Mouse (Mus musculus): Measurements from ENCODE around the gene Grip1. TPM values are rescaled to one million over a fixed set of nuclear protein-coding genes. Genes with fewer than 3 reads are reported as not detected.

The Grip1 gene
- polyA plus RNA-seq, 1 experiment = 1.1 TPM

GRCm38 (mm10) chr10:119483766-119484165 lies 30.1 kb downstream of the Grip1 start:
- H3K4me3 ChIP-seq (ENCODE audit: insufficient read depth, low read length) = no peak overlapping the region
- TF ChIP-seq POLR2A (IDR thresholded peaks at IDR 0.05; ENCODE audit: low read depth, low read length) = no peak
- no peak for TF ChIP-seq CTCF (IDR thresholded peaks at IDR 0.05; ENCODE audit: borderline replicate concordance, insufficient read depth, low read length)
- H3K27ac ChIP-seq (ENCODE audit: insufficient read depth, low read length) = no peak overlapping the region
- no peaks in the 10 kb centered on the region; the same call in 1 of the 2 replicates for H3K4me1 ChIP-seq (ENCODE audit: control insufficient read depth, insufficient read depth, low read length)

GRCm38 (mm10) chr10:119486936-119487335 lies 33.3 kb downstream of the Grip1 start:
- Histone ChIP-seq H3K27ac (ENCODE audit: insufficient read depth, low read length) (no peak overlapping the region), H3K4me1 (ENCODE audit: control insufficient read depth, insufficient read depth, low read length) (no peaks in the 10 kb centered on the region; the same call in 1 of the 2 replicates), H3K4me3 (ENCODE audit: insufficient read depth, low read length) (no peak overlapping the region)
- TF ChIP-seq POLR2A (IDR thresholded peaks at IDR 0.05; ENCODE audit: low read depth, low read length) = no peak
- no peak for TF ChIP-seq CTCF (IDR thresholded peaks at IDR 0.05; ENCODE audit: borderline replicate concordance, insufficient read depth, low read length)

GRCm38 (mm10) chr10:119490831-119491230 lies 37.2 kb downstream of the Grip1 start:
- H3K27ac ChIP-seq (ENCODE audit: insufficient read depth, low read length) = no peak overlapping the region
- no peak overlapping the region for H3K4me3 ChIP-seq (ENCODE audit: insufficient read depth, low read length)
- TF ChIP-seq CTCF (IDR thresholded peaks at IDR 0.05; ENCODE audit: borderline replicate concordance, insufficient read depth, low read length) (no peak), POLR2A (IDR thresholded peaks at IDR 0.05; ENCODE audit: low read depth, low read length) (no peak)
- H3K4me1 ChIP-seq (ENCODE audit: control insufficient read depth, insufficient read depth, low read length) = no peaks in the 10 kb centered on the region

- no peaks in the 10 kb centered on the region for H3K4me1 ChIP-seq (ENCODE audit: control insufficient read depth, insufficient read depth, low read length)
- no peak overlapping the region for H3K27ac ChIP-seq (ENCODE audit: insufficient read depth, low read length)
- TF ChIP-seq POLR2A (IDR thresholded peaks at IDR 0.05; ENCODE audit: low read depth, low read length) = no peak
- TF ChIP-seq CTCF (IDR thresholded peaks at IDR 0.05; ENCODE audit: borderline replicate concordance, insufficient read depth, low read length) = no peak
- H3K4me3 ChIP-seq (ENCODE audit: insufficient read depth, low read length) = no peak overlapping the region
Measured at GRCm38 (mm10) chr10:119495317-119495716, 41.7 kb downstream of the Grip1 start.

GRCm38 (mm10) chr10:119496221-119496620 lies 42.6 kb downstream of the Grip1 start:
- H3K27ac ChIP-seq (ENCODE audit: insufficient read depth, low read length) = no peak overlapping the region
- H3K4me1 ChIP-seq (ENCODE audit: control insufficient read depth, insufficient read depth, low read length) = no peaks in the 10 kb centered on the region
- H3K4me3 ChIP-seq (ENCODE audit: insufficient read depth, low read length) = no peak overlapping the region
- TF ChIP-seq POLR2A (IDR thresholded peaks at IDR 0.05; ENCODE audit: low read depth, low read length) (no peak), CTCF (IDR thresholded peaks at IDR 0.05; ENCODE audit: borderline replicate concordance, insufficient read depth, low read length) (no peak)

- TF ChIP-seq CTCF (IDR thresholded peaks at IDR 0.05; ENCODE audit: borderline replicate concordance, insufficient read depth, low read length) (no peak), POLR2A (IDR thresholded peaks at IDR 0.05; ENCODE audit: low read depth, low read length) (no peak)
Measured at GRCm38 (mm10) chr10:119521686-119522085, 68.1 kb downstream of the Grip1 start.

GRCm38 (mm10) chr10:119525730-119526129 lies 72.1 kb downstream of the Grip1 start:
- Histone ChIP-seq H3K4me1 (ENCODE audit: control insufficient read depth, insufficient read depth, low read length) (no peaks in the 10 kb centered on the region), H3K4me3 (ENCODE audit: insufficient read depth, low read length) (no peak overlapping the region), H3K27ac (ENCODE audit: insufficient read depth, low read length) (no peak overlapping the region)
- TF ChIP-seq CTCF (IDR thresholded peaks at IDR 0.05; ENCODE audit: borderline replicate concordance, insufficient read depth, low read length) (no peak), POLR2A (IDR thresholded peaks at IDR 0.05; ENCODE audit: low read depth, low read length) (no peak)

More at GRCm38 (mm10) chr10:119521686-119522085, 68.1 kb downstream of the Grip1 start:
- H3K27ac ChIP-seq (ENCODE audit: insufficient read depth, low read length) = no peak overlapping the region
- H3K4me3 ChIP-seq (ENCODE audit: insufficient read depth, low read length) = no peak overlapping the region
- no peaks in the 10 kb centered on the region for H3K4me1 ChIP-seq (ENCODE audit: control insufficient read depth, insufficient read depth, low read length)

- Histone ChIP-seq H3K4me3 (ENCODE audit: insufficient read depth, low read length) (no peak overlapping the region), H3K4me1 (ENCODE audit: control insufficient read depth, insufficient read depth, low read length) (no peaks in the 10 kb centered on the region), H3K27ac (ENCODE audit: insufficient read depth, low read length) (no peak overlapping the region)
- TF ChIP-seq CTCF (IDR thresholded peaks at IDR 0.05; ENCODE audit: borderline replicate concordance, insufficient read depth, low read length) = no peak
- TF ChIP-seq POLR2A (IDR thresholded peaks at IDR 0.05; ENCODE audit: low read depth, low read length) = no peak
Measured at GRCm38 (mm10) chr10:119534852-119535251, 81.2 kb downstream of the Grip1 start.

GRCm38 (mm10) chr10:119541655-119542054 lies 88.0 kb downstream of the Grip1 start:
- no peak for TF ChIP-seq POLR2A (IDR thresholded peaks at IDR 0.05; ENCODE audit: low read depth, low read length)
- TF ChIP-seq CTCF (IDR thresholded peaks at IDR 0.05; ENCODE audit: borderline replicate concordance, insufficient read depth, low read length) = no peak
- Histone ChIP-seq H3K4me1 (ENCODE audit: control insufficient read depth, insufficient read depth, low read length) (no peaks in the 10 kb centered on the region), H3K4me3 (ENCODE audit: insufficient read depth, low read length) (no peak overlapping the region), H3K27ac (ENCODE audit: insufficient read depth, low read length) (no peak overlapping the region)

- no peak for TF ChIP-seq CTCF (IDR thresholded peaks at IDR 0.05; ENCODE audit: borderline replicate concordance, insufficient read depth, low read length)
- no peak for TF ChIP-seq POLR2A (IDR thresholded peaks at IDR 0.05; ENCODE audit: low read depth, low read length)
- peaks cover 3% of the 10 kb centered on the region for H3K4me1 ChIP-seq (ENCODE audit: control insufficient read depth, insufficient read depth, low read length)
- no peak overlapping the region for H3K4me3 ChIP-seq (ENCODE audit: insufficient read depth, low read length)
- H3K27ac ChIP-seq (ENCODE audit: insufficient read depth, low read length) = no peak overlapping the region
Measured at GRCm38 (mm10) chr10:119543771-119544170, 90.1 kb downstream of the Grip1 start.

GRCm38 (mm10) chr10:119544743-119545142 lies 91.1 kb downstream of the Grip1 start:
- H3K4me3 ChIP-seq (ENCODE audit: insufficient read depth, low read length) = no peak overlapping the region
- peaks cover 3% of the 10 kb centered on the region for H3K4me1 ChIP-seq (ENCODE audit: control insufficient read depth, insufficient read depth, low read length)
- no peak overlapping the region for H3K27ac ChIP-seq (ENCODE audit: insufficient read depth, low read length)
- TF ChIP-seq POLR2A (IDR thresholded peaks at IDR 0.05; ENCODE audit: low read depth, low read length) (no peak), CTCF (IDR thresholded peaks at IDR 0.05; ENCODE audit: borderline replicate concordance, insufficient read depth, low read length) (no peak)
